Mouse (Mus musculus): ENCODE measurements around the gene Col15a1.

Col15a1 gene

DNA sequence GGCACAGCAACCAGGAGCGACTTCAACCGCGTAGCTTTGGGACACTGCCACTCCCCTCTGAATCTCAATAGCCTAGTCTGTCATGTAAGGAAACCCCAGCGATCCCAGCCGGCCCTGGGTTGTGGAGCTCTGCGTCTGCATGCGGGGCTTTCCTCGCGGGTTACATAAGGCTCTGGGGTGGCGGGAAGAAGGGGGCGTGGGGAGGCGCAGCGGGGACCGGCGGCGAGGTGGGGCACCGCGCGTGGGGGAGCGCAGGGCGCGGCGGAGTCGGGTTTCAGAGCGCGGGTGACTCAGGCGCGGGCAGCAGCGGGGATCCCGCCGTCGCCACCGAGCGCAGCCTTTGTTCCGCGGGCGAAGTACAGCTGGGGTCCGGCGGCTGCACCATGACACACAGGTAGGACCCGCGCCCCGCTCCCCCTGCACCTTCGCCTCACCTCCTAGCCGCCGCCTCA lies at the start of gene Col15a1:
Col15a1 (plus strand) TSS at position 193 of the 452 bp plus-strand sequence.
- DNase-seq: peak in 1 of 2 experiments; percentile 22

DNA sequence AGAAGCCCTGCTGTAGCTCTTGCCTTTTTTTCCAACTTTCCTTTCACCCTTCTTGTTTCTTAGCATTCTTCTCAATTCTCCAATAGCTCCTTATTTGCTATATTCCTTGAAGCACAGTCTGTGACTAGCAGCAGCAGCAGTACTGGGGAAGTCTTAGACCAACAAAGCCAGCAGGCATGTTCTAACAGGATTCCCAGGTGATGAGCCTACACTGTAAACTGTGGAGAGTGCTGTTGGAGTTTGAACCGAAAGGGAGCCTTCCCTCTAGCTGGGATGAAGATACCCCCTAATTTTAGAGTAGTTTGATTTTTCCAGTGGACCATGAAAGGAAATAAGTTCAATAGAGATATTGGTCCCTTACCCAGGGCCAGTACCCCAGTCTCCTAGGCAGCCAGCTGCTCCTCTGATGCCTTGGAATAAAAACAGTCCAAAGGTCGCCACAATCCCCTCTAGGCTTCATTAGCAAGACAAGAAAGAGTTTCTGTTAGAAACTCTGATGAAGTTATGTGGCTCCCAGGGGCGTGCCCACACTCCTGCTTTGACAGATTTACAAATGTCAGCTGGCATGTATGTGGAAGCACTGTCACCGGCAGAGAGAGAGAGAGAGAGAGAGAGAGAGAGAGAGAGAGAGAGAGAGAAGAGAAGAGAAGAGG lies 46.7 kb upstream of the Col15a1 start:
- DNase-seq: no peak

DNA sequence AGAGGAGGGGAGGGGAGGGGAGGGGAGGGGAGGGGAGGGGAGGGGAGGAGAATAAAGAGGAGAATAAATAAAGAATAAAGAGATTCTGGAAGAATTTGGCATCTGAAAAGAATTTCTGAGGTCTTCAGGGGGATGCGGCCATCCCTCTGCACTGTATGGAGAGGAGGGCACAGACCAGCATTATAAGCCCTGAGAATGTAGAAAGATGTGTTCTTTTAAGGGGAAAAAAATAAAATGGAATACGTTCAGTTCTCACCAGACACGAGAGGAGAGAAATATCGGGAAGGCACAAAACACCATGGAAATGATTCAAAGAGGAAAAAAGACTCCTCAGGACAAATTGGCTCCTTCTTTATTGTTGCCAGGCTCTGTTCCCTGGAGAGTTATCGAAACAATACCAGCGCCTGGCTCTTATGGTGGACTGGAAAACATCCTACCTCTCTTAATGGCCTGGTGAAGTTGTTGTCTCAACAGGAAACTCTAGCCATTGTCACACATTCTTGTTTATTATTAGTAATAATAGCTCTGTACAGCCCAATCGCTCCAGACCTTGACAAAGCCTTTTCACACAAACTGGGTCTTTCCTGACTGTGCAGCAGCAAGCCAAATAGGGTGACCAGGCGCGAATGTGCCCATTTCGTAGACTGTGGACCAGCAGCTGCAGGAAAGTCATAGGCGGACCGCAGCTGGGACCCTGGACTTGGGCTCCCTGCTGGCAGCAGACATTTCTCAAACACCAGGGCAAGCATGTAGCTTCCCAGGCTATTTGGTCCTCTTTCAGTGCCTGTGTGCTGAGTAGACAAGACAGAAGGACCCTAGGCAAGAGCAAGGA lies 46.0 kb upstream of the Col15a1 start:
- no peak for DNase-seq

DNA sequence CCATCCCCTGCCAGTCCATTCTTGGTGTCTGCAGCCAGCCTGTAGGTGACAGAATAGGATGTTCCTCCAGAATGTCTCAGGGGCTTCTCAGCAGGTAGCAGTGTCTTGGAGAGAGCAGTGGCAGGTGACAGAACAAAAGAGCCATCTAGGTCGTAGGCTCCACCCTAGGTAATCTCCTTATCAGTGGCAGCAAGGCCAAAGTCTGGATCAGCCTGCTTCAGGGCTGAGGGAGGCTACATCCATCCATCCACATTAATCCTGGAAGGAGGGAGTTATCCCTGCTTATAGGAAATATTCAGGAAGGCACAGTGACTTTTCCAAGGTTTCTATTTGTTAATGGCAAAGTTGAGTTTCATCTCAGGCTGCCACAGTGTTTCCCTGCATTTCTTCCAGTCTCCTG lies 35.6 kb upstream of the Col15a1 start:
- DNase-seq: no peak

DNA sequence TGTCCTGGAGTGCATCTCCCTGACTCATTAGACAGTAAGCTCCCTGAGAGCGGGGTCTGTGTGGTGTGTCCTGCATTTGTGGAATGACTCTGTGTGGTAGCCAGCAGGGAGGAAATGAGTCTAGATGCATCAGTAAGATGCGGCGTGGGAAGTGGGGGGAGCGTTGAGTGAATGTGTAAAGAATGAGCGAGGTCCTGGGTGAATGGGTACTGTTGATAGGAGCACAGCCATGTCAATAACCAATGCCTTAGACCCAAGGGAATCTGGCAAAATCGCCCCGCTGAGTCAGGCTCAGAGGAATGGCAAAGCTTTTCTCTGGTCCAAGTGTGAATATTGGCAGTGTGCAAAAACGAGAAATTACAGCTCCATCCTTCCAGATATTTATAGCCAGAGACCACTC lies 30.9 kb upstream of the Col15a1 start:
- DNase-seq: no peak

DNA sequence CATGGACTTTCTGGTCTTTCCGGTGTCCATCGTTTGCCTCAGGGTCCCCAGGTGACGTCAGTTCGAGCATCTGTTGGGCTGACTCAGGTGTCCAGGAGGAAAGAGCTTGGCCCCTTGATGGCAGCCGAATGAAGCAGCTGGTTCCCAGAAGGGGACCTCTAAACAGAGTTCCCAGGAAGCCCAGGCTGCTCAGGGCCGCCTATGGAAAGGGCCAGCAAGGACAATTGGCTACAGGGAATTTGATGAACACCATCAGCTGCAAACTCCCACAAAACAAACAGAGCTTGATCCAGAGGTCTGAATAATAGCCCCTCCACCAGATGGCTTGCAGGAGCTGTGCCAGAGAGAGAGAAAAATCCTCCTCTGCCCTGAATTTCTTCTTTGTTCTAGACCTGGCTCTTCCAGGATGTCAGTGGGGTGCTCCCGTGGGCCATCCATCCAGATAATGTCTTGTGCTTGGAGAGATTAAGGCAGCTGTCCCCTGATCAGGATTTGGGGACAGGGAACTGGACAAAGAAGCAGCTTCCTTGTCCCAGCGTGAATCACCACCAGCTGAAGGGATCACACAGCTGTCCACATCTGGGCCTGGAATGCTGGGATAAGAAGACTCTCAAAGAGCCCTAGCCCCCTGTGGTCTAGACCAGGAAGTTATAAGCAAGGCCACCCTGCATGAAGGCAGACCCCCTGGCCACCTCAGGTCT lies 29.6 kb upstream of the Col15a1 start:
- DNase-seq: peak; percentile 51 to 69

DNA sequence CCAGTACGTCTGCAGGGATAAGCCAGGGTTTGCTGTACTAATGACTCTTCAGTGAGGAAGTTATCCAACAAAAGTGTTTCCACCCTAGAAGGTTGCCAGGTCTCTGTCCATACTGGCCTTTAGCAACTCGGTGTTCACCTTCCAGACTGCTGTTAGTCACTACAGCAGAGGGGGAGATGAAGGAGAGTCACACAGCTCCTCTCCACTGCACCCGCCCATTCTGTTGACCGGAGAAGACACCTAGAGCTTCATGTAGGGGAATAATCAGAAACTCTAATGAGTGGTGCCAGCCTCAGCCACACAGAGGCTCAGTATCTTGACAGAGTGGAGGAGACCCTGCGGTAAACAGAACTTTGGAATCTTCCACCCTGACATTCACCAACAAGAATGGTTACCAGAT lies 28.4 kb upstream of the Col15a1 start:
- DNase-seq: no peak

DNA sequence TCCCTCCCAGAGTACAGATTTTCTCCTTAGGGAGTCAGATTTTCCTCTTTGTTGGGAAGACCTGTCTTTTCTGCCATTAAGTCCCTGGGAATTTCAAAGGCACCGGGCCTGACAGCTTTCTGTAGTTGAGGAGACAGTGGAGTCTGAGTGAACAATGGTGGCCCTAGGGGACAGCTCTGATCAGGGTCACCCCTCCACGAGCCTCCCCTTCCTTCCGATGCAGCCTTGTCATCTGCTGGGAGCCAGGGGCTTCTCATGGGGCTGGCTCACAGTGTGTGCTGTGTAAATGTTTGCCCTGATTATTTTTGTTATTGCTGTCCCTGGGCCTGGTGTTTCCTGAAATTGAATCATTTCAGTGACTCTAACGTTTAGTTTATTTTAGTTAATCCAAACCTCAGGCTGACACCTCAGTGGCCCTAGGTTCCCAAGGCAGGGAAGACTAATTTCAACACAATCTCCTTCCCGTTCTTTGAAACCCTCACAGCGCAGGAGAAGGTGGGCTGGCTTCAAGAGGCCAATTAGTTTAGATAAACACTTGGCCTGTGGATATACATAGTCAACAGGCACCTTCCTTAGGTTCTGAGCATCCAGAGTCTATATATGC lies 23.8 kb upstream of the Col15a1 start:
- no peak for DNase-seq

DNA sequence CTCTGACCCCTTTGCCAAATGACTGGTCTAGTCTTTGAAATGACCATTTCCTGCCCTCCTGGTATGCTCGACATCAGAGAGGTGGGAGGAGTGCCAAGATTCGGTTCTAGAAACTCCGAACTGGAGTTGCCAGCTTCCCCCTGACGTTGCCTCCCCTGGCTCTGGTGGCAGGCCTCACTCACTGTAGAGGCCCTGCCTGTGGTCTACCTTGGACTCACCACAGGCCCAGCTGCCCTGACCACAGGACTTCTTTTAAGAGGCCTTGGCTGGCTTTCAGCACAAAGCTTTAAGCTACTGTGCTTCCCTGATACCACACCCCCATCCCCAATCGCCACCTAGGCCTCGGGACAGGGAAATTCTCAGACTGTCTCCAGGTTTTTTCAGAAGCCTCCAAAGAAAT lies 21.4 kb upstream of the Col15a1 start:
- DNase-seq: peak in 1 of 2 experiments; percentile 16

DNA sequence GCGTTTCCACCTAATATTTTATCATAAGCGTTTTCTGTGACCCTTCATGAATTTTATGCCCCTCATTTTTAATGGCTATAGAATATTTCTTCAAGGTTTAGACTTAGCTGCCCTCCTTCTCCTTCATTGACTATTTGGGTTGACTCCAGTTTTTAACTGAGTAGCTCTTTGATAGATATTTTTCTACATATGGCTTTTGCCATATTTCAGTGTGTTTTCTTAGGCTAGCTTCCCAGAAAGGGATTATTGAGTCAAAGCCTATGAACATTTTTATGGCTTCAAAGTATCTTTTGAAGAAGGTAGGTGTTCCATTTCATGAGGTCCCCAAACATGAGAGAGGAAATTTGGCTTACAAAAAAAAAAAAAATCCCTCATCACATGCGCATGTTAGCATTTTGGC lies 11.8 kb upstream of the Col15a1 start:
- no peak for DNase-seq

DNA sequence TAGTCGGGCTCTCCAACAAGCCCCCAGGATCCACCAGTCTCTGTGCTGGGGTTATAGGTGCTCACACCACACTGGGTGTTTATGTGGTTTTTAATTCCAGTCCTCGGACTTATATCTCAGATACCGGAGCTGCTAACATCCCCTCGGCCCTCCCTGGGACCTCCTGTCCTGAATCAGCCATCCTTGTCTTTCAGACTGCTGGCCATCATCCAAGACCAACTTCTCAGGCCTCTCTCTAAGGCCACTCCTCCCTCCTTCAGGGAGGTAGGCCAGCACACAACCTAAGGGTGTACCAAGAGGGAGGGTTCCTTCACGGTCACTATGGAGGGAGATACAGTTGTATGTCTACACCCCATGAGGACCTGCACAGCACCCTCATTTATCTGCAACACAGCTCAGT lies 4.3 kb upstream of the Col15a1 start:
- no peak for DNase-seq

DNA sequence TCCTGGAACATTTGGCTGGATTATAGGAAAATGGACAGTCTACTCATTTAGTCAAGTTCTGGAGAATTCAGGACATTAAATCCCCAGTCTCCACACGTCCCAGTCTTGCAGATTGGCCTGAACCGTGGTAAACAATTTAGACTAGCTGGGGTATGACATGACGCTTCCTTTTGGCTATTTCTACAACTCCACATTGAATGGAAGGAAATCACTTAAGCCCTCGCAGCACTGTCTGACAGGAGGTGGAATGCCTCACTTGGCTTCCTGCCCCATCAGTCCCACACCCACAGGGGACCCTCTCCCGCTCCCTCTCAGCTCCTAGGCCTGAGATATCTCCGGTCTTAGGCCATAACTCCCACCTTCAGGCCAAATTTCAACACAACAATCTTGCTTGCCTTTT lies 2.1 kb upstream of the Col15a1 start:
- no peak for DNase-seq

DNA sequence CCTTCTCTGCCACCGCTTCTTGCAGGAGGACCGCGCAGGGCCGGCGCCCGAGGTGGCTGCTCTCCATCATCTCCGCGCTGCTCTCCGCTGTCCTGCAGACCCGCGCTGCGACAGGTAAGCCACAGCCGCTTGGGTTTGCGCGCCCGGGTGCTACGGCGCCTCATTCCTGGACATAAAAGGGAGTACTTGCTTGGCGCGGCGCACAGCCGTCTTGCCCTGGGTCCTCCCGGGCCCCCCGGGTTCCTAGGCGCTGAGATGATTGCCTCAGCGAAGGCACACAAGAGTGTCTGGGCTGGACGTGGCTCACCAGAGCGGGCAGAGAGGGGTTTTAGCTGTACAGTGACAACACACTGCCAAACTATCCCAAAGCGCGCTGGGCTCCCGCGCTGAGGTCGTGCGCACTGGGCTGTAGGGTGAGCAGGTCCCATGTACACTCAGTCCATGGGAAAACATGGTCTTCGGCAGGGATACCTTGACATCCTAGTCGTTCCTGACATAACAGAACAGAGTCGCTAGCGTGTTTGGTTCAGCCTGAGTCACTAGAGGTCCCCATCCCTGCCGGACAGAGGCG lies 545 bp downstream of the Col15a1 start:
- DNase-seq: peak in 1 of 2 experiments; percentile 17

DNA sequence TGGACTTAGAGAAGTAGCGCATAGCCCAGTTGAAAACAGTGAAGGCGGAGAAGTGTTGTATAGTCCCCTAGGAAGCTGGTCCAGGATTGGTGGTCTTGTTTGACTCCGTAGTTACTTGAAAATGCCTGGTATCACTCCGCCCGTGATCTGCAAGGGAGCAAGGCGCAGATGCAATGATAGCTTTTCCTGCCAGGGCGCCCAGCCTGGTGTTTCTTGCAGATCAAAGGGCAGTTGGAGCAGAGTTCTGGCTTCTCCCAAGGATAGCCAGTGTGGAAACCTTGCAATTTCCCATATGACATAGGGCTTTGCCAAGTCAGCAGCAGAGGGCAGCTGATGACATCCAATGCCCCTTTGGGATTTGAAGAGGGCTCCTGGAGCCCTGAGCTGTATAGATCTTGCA lies 1.5 kb downstream of the Col15a1 start:
- DNase-seq: no peak

DNA sequence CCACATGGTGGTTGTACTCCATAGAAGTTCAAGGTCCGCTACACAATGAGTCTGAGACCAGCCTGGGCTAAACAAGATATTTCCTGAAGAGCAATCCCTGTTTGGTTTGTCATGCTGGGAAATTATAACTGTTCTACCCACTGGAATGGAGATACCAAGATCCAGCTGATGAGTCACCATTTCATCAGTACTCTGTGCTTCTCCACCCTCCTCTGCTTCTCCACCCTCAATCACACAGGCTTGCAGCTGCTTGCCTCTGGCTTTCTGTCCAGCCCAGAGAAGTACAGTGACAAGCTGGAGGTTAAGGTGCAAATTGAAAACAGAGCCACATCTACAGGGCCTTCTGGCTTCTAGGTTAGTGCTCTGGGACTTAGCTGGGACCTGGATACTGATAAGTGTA lies 10.9 kb downstream of the Col15a1 start:
- no peak for DNase-seq

DNA sequence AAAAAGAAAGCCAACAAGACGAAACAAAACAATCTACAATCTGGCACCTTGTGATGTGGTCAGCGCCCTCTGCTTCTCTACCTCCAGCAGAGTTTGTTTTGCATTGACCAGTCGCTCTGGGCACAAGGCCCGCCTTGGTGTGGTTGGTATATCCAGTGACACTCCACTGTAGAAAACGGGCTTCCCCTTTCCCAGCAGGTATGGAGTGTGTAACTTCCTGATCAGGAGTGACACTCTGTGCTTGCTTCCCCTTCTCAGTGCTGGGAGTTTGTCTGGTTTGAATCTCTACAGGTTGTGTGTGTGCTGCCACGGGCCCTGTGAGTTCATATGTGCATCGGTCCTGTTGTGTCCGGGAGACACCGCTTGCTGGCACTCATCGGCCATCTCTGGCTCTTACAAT lies 11.4 kb downstream of the Col15a1 start:
- no peak for DNase-seq

DNA sequence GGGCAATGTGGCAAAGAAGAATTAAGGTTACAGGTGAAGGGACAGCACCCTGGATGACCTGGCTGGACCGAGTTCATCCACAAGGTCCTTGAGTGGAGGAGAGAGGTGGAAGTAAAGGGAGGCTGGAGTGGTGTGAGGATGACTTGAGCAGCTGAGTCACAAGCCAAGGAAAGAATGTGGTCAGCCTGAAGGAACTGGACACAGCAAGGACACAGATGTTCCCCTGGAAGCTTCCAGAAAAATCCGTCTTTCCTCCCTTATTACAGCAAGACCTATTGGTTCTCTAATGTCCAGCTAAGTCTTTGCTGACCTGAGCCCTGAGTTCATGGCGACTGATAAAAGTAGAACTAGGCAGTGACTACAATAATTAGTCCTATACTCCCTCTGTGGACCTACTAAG lies 12.6 kb downstream of the Col15a1 start:
- no peak for DNase-seq

DNA sequence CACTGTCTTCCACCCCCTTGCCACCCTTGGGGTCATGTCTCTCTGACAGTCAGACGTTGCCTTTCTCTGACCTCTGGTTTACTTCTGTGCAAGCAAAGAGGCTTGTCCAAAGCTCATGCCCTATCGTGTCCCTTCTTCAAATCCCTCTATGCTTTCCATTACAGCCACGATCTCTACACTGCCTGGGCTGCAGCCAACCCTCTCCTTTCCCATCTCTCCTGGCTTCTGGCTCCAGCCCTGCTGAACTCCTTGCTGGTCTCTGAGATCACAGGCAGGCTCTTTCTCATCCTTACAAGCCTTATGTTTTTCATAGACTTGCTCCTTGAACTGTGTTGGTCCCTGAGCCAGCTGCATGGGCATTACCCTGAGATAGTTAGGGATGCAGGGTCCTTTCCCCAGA lies 14.2 kb downstream of the Col15a1 start:
- peak; percentile 72 to 83 for DNase-seq

DNA sequence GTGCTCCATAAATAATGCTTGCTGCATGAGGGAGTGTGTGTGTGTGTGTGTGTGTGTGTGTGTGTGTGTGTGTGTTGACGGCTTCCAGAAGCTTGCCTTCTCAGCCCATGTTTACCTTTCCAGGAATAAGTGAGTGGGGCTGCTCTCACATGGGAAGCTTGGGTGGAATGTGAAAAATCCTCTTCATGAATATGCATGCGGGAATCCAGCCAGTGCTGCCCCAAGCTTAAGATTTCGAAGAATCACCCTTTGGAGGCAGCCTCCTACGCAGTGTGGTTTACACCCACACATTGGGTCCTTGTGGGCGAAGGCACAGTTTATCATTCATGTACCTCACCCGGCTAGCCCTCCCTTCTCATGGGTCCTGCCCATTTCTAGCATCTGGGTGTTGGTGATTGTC lies 18.0 kb downstream of the Col15a1 start:
- no peak for DNase-seq

DNA sequence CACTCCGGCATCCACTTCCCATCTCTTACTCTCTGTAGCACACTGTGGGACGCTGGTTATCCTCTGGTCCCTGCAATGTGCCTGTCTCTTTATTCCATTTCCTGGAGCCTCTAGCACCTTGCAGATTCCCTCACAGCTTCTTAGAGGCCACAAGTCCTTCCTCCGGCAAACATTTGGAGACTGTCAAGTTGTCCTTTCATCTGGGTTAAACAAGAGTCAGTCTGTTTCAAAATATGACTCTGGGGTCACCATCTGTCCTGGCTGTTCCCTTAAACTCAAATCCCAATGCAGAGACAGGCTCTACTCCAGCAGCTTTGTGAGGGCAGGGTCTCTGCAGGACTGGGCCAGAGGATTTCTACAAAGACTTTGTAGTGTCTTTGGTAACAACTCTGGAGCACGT lies 19.1 kb downstream of the Col15a1 start:
- DNase-seq: no peak

DNA sequence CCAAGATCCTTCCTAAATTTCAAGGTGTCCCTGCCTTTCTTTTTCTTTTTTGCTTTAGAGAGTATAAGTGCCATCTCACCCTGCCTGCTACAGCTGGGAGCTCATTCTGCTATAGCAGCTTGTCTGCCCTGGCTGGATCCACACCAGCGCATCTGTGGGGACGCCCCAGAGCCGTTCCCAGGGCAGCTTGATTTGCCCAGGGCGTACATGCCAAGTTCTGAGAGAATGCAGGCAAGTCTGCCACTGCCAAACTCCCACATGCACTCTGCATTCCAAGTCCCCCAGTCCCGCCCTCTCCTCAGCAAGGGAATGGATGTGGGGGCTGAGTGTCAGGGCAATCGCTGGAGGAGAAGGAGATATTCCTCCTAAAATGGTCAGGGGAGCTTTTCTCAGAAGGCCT lies 19.8 kb downstream of the Col15a1 start:
- DNase-seq: peak; percentile 63 to 82

DNA sequence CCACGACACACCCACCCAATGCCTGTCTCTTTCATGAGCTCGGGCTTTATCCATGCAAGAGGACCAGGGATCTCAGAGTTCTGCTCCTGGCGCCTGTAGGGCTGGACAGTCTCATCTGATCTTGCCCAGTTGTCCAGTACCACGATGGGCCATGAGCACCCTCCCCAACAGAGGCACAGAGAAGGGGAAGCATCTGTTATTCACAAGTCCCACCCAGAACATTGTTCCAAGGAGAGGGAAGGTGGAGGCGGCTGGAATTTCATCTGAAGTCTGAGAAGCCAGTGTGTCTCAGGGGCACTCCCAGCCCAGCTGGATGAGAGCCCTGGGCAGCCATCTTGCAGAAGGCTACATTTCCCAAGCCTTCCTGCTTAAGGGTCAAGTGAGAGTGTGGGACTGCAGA lies 21.0 kb downstream of the Col15a1 start:
- no peak for DNase-seq

DNA sequence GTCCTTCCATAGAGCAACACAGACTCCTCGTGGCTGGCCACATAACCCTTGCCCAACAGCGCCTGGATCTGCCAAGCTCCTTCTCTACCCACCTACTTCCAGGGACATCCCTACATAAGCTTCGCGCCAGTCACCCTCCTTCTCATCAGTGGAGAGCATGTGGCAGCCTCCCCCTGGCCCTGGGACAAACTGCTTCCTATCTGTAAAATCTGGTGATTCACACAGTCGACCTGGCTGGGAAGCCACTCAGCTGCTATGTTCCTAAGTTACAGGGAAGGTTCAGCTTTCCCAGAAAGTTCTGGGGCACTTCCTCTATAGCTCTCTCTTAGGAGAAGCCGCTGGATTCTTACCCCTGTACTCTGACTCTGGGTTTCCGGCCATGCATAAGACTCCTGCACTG lies 22.5 kb downstream of the Col15a1 start:
- DNase-seq: peak in 1 of 2 experiments; percentile 42

Measured in cerebellum, postnatal 10 days (tissue).